Mouse (Mus musculus) adrenal gland, postnatal 10 days (tissue): Measurements from ENCODE around the gene Gm10097. TPM values are rescaled to one million over a fixed set of nuclear protein-coding genes. Genes with fewer than 3 reads are reported as not detected.

Source experiments
- DNase-seq: peaks from one replicate; pipeline ENCODE4 v3.0.0; 2021; ENCODE audit warnings: mixed read lengths
- long read RNA-seq, 2 experiments: library from polyadenylated mRNA; stranded (forward); transcript quantifications; one replicate each; pipeline ENCODE4 v2.0.0; 2021
- total RNA-seq, 2 experiments: library from RNA; stranded (reverse); gene quantifications; 2 replicates each; pipeline ENCODE4 v1.2.3; 2021

Gene Gm10097
- total RNA-seq = under 1 TPM in 1 of 2 experiments, not detected in 1; 0.27 TPM
- long read RNA-seq, experiment 1 = 0 reads
- long read RNA-seq, experiment 2 = 0 reads

DNA sequence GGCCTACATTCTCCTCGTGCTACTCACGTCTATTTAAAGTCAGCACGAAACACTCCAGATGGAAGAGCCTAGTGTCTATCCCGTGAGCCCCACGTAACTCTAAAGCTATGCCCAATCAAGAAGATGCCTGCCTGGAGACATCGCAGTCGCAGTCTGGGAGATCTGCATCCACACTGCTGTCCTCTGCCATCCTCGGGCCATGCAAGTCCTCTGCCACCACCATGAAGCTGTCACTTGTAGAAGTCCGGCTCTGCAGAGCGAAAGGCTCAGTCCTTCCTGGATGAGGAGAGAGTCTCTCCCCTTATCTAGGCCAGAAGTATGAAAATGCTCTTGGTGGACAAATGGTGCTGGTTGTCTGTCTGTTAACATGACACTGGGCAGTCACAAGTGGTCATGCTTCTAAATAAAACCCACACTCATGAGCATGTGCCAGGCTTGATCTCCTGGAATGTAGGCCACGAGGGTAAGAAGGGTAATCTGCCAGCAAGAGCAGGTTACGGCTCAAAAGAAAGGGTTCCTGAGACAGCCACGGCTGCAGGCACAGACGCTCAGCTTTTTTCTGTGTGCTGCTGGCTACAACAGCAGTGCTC lies at the start of gene Gm10097:
Gm10097 (plus strand) TSS at position 517 of the 590 bp plus-strand sequence.
- DNase-seq = no peak

DNA sequence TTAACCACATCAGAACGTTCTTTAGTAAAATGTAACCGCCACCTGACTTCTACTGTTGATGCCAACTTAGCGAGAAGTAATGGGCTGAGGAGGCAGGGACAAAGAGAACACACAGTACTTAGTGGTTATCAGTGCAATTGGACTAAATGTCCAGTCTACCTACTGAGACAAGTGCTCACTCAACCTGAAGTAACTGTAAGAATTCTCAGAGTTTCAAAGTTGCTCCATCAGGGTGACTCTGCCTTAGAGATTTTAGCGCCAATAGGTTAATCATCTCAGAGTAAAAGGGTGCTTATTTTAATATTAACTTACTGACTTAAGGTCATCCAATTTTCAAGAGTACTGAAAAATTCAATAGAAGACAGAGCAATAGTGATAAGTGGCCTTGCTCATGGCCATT lies 43.1 kb upstream of the Gm10097 start:
- DNase-seq = no peak

GRCm38 (mm10) chr10:5027208-5027607 lies 41.8 kb upstream of the Gm10097 start:
- no peak for DNase-seq

GRCm38 (mm10) chr10:5028301-5028700 lies 40.7 kb upstream of the Gm10097 start:
- no peak for DNase-seq

DNA sequence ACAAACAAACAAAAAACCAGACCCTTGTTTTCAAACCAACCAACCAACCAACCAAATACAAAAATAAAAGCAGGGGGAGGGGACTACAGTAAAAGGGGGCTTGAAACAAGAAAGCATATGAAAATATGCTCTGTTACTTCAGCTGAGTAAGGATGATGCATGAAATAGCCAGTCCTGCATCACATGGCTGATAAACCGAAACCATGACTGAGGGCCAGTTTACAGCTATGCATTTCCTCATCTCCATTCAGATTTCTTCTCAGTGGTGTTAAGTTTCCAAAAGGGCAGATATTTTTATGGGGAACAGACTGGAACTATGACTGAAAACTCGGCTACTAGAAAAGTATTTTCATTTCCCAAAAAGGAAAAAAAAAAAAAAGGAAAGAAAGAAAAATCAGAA lies 39.8 kb upstream of the Gm10097 start:
- DNase-seq = no peak

DNA sequence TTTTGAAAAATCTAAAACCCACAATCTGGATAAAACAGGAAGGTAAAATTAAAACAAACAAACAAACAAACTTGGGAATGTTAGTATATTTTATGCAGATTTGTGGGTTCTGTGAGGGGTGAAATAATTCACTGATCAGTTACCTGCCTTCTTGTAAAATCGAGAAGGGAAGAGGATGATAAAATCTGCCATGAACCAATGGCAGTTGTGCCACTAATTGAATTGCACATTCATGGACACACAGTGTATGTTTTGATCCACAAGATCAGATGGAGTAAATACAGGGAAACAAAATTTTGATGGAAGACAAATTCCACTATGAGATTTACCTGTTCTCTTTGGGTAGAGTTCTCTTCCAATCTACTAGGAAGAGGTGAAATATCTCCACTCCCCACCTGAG lies 39.1 kb upstream of the Gm10097 start:
- DNase-seq = no peak

GRCm38 (mm10) chr10:5032192-5033048 lies 36.6 kb upstream of the Gm10097 start:
- DNase-seq = no peak

- DNase-seq = no peak
Observed at GRCm38 (mm10) chr10:5041254-5041653, 27.7 kb upstream of the Gm10097 start.

DNA sequence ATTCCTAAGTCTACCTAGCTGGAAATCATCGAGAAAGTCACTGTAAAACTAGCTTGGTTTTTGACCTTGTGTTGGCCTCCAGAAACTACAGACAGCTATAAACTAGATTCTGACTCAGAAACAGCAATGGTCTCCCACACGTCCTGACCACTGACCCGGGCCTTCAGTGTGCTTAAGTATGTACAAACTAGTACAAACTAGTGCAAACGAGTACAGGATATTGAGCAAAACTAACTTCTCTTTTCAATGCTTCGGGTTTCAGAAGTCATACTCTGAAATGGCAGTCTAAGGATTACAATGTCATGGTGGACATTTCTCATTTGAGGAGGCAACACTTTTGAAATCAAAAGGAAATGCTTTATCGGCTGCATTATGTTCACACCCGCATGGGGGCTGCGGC lies 24.5 kb upstream of the Gm10097 start:
- no peak for DNase-seq

DNA sequence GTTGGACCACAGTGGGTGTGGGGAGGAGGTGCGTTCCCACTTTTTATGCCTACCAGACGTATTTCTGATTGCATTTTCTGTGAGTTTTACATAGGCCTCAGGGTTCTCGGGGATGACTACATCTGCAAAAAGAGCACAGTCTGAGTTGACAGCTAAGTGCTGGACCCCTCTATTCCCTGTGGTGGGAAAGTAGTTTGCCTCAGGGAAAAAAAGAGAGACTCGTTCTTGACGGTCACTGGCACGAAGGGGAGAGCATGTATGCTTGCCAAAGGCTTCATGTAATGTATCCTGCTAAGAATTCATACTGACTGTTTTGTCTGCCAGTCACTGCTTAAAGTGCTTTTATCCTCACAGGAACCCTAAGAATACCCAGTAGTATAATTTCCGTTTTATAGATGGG lies 23.8 kb upstream of the Gm10097 start:
- no peak for DNase-seq

- DNase-seq = no peak
Observed at GRCm38 (mm10) chr10:5045671-5046070, 23.3 kb upstream of the Gm10097 start.

DNA sequence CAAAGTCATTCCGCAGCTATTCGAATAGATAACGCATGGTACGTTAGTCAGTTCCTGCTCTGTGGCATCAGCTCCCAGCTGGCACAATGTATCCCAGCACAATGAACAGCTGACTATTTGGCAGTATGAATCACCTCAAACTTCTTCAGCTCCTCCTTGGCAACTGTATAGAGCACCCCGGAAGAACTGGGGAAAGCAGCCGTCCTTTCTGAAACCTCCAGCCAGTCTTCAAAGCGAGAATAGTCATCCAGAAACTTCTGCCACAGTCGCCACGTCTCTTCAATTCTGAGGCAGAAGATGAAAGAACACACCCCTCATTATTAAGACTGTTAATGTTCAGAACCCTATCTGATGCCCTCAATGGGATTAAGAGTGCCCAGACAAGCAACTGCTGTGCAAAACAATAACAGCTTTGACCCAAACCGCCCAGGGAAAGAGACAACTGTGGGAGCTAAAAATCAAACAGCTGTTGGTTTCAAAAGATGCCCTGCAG lies 12.7 kb upstream of the Gm10097 start:
- DNase-seq = no peak

- DNase-seq = no peak
Observed at GRCm38 (mm10) chr10:5056940-5057339, 12.1 kb upstream of the Gm10097 start.

- DNase-seq = no peak
Observed at GRCm38 (mm10) chr10:5057661-5058060, 11.3 kb upstream of the Gm10097 start.

GRCm38 (mm10) chr10:5058876-5059275 lies 10.1 kb upstream of the Gm10097 start:
- DNase-seq = no peak

GRCm38 (mm10) chr10:5059983-5060382 lies 9.0 kb upstream of the Gm10097 start:
- no peak for DNase-seq

- DNase-seq = no peak
Observed at GRCm38 (mm10) chr10:5067113-5067512, 1.9 kb upstream of the Gm10097 start.

GRCm38 (mm10) chr10:5070168-5070940 lies 1.4 kb downstream of the Gm10097 start:
- no peak for DNase-seq

DNA sequence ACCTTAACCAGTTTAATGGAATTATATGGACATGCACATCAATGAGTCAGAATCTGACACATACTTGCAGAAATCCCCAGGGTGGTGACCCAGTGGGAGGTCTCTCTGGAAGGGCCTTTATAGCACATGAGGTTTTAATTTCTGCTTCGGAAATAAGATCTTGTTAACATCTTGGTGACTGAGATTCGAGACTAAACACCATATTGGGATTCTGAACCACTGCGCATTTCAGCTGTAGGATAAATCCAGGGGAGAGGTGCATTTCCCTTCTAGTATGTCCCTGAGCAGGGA lies 1.9 kb downstream of the Gm10097 start:
- no peak for DNase-seq

DNA sequence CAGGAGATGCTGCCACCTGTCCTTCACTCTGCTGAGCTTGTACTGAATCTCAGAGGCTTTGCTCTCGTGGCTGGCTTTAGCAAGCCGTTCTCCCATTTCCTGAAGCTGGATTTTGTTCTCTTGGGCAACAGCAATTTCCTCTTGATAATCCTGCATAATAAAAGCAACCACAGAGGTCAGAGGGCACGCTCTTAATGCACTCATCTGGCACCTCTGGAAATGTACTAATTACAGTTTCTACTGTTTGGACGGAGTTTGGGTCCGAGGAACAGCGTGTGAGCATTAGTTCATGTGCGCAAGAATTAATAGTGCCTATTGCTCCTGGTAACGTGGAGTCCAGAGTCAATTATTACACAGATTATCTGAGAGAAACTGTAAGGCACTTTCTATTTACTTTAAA lies 3.1 kb downstream of the Gm10097 start:
- no peak for DNase-seq

DNA sequence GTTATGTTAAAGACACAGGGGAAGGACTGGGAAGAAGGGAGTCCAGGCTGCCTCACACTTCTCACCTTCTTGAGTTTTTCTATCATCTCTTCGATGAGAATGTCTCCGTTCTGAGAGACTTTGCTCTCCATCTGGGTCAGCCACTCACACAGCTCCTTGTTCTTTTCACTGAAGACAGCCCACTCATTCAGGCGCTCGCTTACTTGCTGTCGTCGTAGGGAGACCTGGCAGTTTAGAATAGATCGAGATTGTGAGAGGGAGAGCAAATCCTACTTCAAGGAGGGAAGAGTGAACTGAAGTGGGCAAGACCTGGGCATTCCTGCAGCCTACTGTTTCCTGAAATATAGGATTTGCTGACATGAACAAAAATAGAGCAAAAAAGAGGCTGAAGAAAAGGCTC lies 6.7 kb downstream of the Gm10097 start:
- no peak for DNase-seq

DNA sequence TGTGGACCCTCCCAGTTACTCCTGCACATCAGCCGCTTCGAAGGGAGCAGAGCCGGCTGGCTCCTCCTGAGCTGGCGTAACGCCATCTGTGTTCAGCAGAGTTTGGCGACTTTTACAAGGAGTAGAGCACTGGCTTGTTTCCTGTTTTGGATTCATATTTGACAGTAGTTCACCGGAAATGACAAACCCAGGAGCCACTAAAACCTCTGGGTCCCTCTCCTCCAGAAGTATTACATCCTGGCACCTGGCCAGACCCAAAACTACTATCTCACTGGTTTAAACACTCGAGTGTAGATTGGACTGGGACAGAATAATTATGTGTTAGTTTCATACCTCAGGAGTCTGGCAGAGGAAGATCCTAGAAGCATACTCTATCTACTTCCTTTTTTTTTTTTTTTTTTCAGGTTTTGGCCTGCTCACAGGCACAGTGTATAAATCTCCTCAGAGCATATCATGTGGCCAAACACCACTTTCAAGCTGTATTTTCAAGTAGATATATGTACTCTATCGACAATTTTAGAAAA lies 11.0 kb downstream of the Gm10097 start:
- peak; percentile 60 for DNase-seq

DNA sequence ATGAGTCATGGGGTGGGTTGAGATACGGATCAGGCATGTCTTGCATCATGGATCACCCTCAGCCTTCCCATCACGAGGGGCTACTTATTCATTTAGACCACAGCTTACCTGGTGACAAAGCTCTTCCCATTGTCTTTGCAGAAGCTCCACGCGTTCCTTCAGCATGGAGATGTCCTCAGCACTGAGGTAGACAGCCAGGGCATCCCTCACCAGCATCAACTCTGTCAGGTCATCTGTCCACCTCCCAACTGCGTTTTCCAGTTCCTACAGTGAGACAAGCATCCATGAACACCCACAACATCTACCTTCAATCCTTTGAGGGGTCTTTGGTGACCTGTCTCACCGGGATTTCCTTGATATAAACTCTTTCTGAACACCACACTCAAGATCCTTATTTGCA lies 14.7 kb downstream of the Gm10097 start:
- DNase-seq = no peak
